Mouse (Mus musculus) embryonic fibroblast, embryonic 13.5 days (primary cell): ENCODE results near the gene Anln. TPM values are rescaled to one million over a fixed set of nuclear protein-coding genes. Genes with fewer than 3 reads are reported as not detected.
"Not testable (repeated sequence)": the region's sequence is repeated elsewhere in the genome, so short reads cannot be mapped to it uniquely, and the experiment has no call there.

Source experiments
- H3K27ac ChIP-seq: 2 replicates; pipeline ENCODE4 v1.5.1; 2012; ENCODE audit warnings: low read length, control low read depth, inconsistent platforms; ENCODE audit not compliant: insufficient read depth
- H3K4me1 ChIP-seq: 2 replicates; pipeline ENCODE4 v1.6.1; 2011; ENCODE audit warnings: low read length; ENCODE audit not compliant: control insufficient read depth, insufficient read depth
- H3K4me3 ChIP-seq: 2 replicates; pipeline ENCODE4 v1.5.1; 2011; ENCODE audit warnings: mild to moderate bottlenecking, control low read depth, low read length; ENCODE audit not compliant: insufficient read depth
- CTCF ChIP-seq: IDR thresholded peaks from 2 replicates; pipeline ENCODE4 v1.5.1; 2011; ENCODE audit warnings: mild to moderate bottlenecking, control low read depth, low read length, moderate library complexity, borderline replicate concordance; ENCODE audit not compliant: insufficient read depth
- POLR2A ChIP-seq: IDR thresholded peaks from 2 replicates; pipeline ENCODE4 v1.6.1; 2011; ENCODE audit warnings: low read depth, mild to moderate bottlenecking, control low read depth, low read length, moderate library complexity
- polyA plus RNA-seq: library from polyadenylated mRNA; stranded (reverse); fragments of >200 nt; gene quantifications from 2 replicates; pipeline ENCODE4 v1.2.4, GENCODE M21; 2011; ENCODE audit warnings: low read depth; ENCODE audit not compliant: missing spikeins, insufficient read length

Gene Anln
- polyA plus RNA-seq, 1 experiment: 107 TPM

DNA sequence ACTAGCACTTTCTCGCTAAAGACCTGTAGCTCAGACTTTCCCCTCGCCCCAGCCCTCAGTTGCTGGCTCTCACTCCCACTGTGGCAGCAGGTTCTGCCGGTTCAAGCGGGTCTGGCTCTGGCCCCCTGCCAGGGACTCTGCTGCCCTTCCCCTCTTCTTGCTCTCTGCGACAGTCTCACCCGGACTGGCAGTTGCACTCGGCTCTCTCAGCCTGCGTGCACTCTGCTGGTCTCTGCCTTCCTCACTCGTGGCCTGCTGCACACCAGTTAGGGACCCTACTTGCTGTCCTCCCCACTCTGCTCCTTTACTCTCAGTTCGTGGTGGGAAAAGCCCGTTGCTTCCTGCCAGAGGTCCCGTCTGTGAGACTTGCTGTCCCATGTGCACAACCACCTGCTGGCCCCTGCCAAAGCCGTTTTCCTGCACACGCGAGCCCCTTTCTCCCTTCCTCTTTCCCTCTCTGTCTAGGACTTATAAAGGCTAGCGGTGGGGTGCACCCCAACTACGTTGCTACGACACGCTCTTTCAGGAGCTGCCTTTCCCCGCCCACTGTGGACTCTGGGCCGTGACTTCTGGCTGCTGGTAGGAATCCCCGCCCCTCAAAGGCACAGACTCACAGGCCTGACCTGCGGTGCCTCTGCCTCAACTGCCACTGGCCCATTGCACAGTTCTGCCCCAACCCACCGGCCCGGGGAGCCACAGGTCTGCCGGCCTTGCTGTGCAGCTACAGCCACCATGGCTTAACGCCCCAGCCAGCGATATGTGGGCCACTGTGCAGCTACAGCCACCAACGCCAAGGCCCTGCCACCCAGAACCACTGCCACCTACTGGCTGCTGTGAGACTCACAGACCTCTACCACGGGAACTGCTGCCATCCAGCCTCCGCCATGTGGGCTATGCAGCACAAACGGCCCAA is 61.3 kb downstream of the Anln start:
- no peaks in the 10 kb centered on the region for H3K4me1 ChIP-seq
- TF ChIP-seq CTCF (peak; percentile 95), POLR2A (peak; percentile 41; the same call in 1 of the 2 replicates)
- H3K4me3 ChIP-seq: peak overlapping the region; percentile 9
- no peak overlapping the region for H3K27ac ChIP-seq

DNA sequence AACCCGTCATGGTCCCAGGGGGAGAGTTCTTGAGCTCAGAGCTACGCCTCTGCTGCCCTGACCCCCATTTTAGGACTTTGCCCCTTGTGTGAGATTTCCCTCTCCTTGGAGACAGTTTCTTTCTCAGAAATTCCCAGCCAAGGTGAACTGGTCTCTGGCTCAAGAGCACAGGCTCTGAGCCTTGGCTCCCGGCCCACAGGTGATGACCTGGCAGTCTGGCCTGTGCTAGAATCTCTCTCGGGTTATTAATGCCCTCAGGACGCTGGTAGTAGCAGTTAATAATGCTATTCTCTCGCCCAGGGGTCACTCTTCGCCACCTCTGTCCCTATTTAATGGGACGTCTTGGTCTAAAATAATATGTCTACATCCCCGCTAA is 61.9 kb downstream of the Anln start:
- H3K27ac ChIP-seq: no peak overlapping the region

GRCm38 (mm10) chr9:22324579-22324978 is 64.4 kb downstream of the Anln start:
- Histone ChIP-seq H3K4me3 (no peak overlapping the region), H3K4me1 (no peaks in the 10 kb centered on the region), H3K27ac (no peak overlapping the region)
- TF ChIP-seq POLR2A: no peak
- TF ChIP-seq CTCF: no peak

More for the DNA sequence above, 61.9 kb downstream of the Anln start:
- Histone ChIP-seq H3K4me3 (no peak overlapping the region), H3K4me1 (no peaks in the 10 kb centered on the region)
- no peak for TF ChIP-seq POLR2A
- no peak for TF ChIP-seq CTCF

DNA sequence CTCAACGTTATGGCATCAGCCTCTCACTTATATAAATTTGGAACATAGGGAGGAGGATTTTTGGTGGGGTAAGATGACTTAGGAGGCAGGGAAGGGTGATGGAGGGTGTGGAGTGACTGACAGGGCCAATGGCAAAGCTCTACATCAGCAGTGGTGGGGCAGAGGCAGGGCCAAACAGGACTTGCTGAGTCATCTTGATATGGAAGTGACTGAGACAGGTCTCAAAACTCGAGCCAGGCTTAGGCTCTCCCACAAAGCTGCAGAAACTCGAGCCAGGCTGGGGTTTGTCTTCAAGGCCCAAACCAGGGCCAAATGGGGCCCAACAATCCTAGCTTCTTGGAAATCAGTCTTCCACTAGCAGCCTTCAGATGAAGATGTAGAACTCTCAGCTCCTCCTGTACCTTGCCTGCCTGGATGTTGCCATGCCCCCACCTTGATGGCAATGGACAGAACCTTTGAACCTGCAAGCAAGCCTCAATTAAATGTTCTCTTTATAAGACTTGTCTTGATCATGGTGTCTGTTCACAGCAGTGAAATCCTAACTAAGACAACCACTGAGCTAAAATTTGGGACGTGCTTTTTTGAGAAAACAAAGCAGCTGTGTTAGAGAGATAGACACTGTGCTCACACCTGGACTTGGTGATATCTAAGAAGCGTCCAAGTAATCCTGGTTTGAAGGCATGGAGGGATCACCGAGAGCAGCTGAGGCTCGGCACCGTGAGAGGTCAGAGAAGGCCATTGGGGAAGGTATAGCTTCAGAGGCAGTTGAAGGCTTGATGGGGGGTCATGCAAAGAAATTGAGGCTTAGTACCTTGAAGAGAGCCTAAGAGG is 66.4 kb downstream of the Anln start:
- Histone ChIP-seq H3K4me1 (no peaks in the 10 kb centered on the region), H3K27ac (no peak overlapping the region)
- TF ChIP-seq POLR2A (no peak), CTCF (no peak)

GRCm38 (mm10) chr9:22319109-22319508 is 69.9 kb downstream of the Anln start:
- Histone ChIP-seq H3K27ac (no peak overlapping the region), H3K4me3 (no peak overlapping the region), H3K4me1 (no peaks in the 10 kb centered on the region; the same call in 1 of the 2 replicates)
- TF ChIP-seq POLR2A: no peak
- TF ChIP-seq CTCF: no peak

More for the DNA sequence above, 66.4 kb downstream of the Anln start:
- no peak overlapping the region for H3K4me3 ChIP-seq

GRCm38 (mm10) chr9:22316047-22316446 is 72.9 kb downstream of the Anln start:
- not testable (repeated sequence) for H3K4me3 ChIP-seq, H3K27ac ChIP-seq, H3K4me1 ChIP-seq

DNA sequence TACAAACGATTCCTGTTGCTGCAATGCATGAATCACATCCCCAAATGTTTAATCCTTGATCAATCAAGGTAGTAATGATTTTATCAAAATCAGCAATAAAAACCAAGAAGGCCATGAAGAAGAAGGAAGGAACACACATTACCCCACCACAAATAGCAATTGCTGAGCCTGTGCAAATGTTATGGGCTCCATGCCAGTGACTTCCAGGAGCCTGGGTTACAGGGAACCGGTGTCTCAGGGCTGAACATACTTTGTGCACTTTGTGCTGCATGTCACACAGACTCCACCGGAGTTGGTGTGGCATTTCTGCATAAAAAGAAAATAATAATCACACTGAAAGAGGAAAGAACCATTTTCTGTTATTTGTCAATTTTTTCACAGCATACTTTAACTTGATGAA is 74.9 kb downstream of the Anln start:
- Histone ChIP-seq H3K4me1 (no peaks in the 10 kb centered on the region; the same call in 1 of the 2 replicates), H3K4me3 (no peak overlapping the region), H3K27ac (no peak overlapping the region)
- TF ChIP-seq POLR2A (no peak), CTCF (no peak)

- Histone ChIP-seq H3K27ac (no peak overlapping the region; the same call in 1 of the 2 replicates), H3K4me1 (no peaks in the 10 kb centered on the region; the same call in 1 of the 2 replicates), H3K4me3 (no peak overlapping the region)
- TF ChIP-seq CTCF (no peak), POLR2A (no peak)
These were observed 75.8 kb downstream of the Anln start for GRCm38 (mm10) chr9:22313218-22313617.

DNA sequence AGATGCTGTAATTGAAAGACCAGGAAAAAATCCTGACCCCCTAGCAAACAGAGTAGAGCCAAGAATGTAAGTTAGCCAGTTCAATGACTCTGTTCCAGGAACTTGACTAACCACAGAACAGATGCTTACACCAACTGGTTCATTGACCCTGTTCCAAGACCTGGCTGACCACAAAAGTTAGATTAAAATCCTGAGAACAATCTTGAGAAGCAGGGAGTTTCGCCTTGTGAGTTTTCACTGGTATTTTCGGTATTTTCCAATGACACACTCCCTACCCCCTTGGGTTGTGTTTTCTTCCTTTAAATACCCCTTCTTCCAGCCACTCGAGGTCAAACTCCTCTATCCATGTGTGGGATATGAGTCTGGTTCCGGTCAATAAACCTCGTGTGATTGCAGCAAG is 79.3 kb downstream of the Anln start:
- Histone ChIP-seq H3K27ac (peak overlapping the region; percentile 93), H3K4me1 (no peaks in the 10 kb centered on the region; the same call in none of the 2 replicates), H3K4me3 (no peak overlapping the region)
- TF ChIP-seq POLR2A (no peak), CTCF (no peak)

DNA sequence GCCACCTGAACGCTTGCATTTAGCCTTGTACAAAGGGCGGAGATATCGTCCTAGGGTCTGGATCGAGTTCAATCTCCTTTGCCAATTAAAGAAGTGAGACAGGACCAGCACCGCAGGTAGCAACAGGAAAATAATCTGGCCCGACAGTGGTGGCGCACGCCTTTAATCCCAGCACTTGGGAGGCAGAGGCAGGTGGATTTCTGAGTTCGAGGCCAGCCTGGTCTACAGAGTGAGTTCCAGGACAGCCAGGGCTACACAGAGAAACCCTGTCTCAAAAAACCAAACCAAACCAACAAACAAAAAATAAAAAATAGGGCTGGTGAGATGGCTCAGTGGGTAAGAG is 81.1 kb downstream of the Anln start:
- peak overlapping the region; percentile 78 for H3K4me3 ChIP-seq
- H3K4me1 ChIP-seq, H3K27ac ChIP-seq: not testable (repeated sequence)
